9 mouse cellular contexts compared by ENCODE assay signal in genomic region chr1:10942979-10943378, GRCm38 (mm10).
A peak's percentile ranks its signal among the peaks of the same experiment; 100 is the strongest.
DNase-seq lines count a peak whose midpoint lies in the region; ATAC-seq and TF ChIP-seq lines count a peak whose summit lies in the region.
"Had no signal": no experiment of that assay in that cellular context is flagged by ENCODE, and none has a peak within 500 bp of the region (broad histone marks: within the 10 kb centered on the region; RNA-seq: fewer than 3 reads in every experiment).

No protein-coding gene starts in this region.

- 9% methylated on average over 4 of the region's 4 CpGs for WGBS in cerebellum, adult 2 months
- 41% methylated on average over 4 of the region's 4 CpGs for WGBS in hindbrain, postnatal 0 days
- WGBS in hindbrain, embryonic 10.5 days = 57% methylated on average over 4 of the region's 4 CpGs

- no peaks in the 10 kb centered on the region for H3K9me3 ChIP-seq in hindbrain, postnatal 0 days (ENCODE audit: low read length)
- H3K9me3 ChIP-seq in hindbrain, embryonic 10.5 days = no peaks in the 10 kb centered on the region
- H3K9me3 ChIP-seq: limb, embryonic 15.5 days had no signal

- no peak overlapping the region for H3K4me3 ChIP-seq in cerebellum, adult 2 months (replicated peaks; ENCODE audit: insufficient read depth, low read depth, low read length)
- H3K4me3 ChIP-seq in hindbrain, postnatal 0 days (ENCODE audit: low read length) = no peak overlapping the region
- no peak overlapping the region for H3K4me3 ChIP-seq in hindbrain, embryonic 10.5 days
- H3K4me3 ChIP-seq: limb, embryonic 15.5 days had no signal

- no peak overlapping the region for H3K9ac ChIP-seq in hindbrain, postnatal 0 days (replicated peaks; ENCODE audit: low read length)
- H3K9ac ChIP-seq: limb, embryonic 15.5 days had no signal

- TF ChIP-seq CTCF in cerebellum, adult 2 months (IDR thresholded peaks at IDR 0.05; ENCODE audit: borderline replicate concordance, insufficient read depth, low read depth, low read length) = no peak
- TF ChIP-seq CTCF in hindbrain, postnatal 0 days (IDR thresholded peaks at IDR 0.05; ENCODE audit: low read depth) = no peak

- H3K4me2 ChIP-seq in hindbrain, postnatal 0 days (ENCODE audit: low read depth, low read length) = no peak overlapping the region
- H3K4me2 ChIP-seq: limb, embryonic 15.5 days had no signal

- H3K27me3 ChIP-seq in cerebellum, adult 2 months (ENCODE audit: control insufficient read depth, insufficient read depth, low read length) = no peaks in the 10 kb centered on the region
- H3K27me3 ChIP-seq in hindbrain, postnatal 0 days (ENCODE audit: insufficient read depth, low read length) = no peaks in the 10 kb centered on the region
- no peaks in the 10 kb centered on the region for H3K27me3 ChIP-seq in hindbrain, embryonic 10.5 days (ENCODE audit: insufficient read depth, poor library complexity, severe bottlenecking)
- H3K27me3 ChIP-seq: limb, embryonic 15.5 days had no signal

- no peaks in the 10 kb centered on the region for H3K36me3 ChIP-seq in hindbrain, postnatal 0 days (ENCODE audit: insufficient read depth, low read length)
- H3K36me3 ChIP-seq in hindbrain, embryonic 10.5 days = no peaks in the 10 kb centered on the region
- H3K36me3 ChIP-seq: limb, embryonic 15.5 days had no signal

- DNase-seq in cerebellum, adult 2 months = peak; percentile 2 to 5
- no peak for DNase-seq in cerebellum, postnatal 25 days
- DNase-seq in hindbrain, postnatal 0 days (ENCODE audit: low spot score) = peak; percentile 18
- no peak for DNase-seq in hindbrain, embryonic 10.5 days (ENCODE audit: low spot score)
- peak; percentile 29 for DNase-seq in lung, postnatal 10 days
- no peak for DNase-seq in lung, postnatal 14 days
- no peak for DNase-seq in thymus, postnatal 36 days

- no peak for TF ChIP-seq POLR2A in cerebellum, adult 2 months (IDR thresholded peaks at IDR 0.05; ENCODE audit: borderline replicate concordance, insufficient read depth, low read length)

- no peak for ATAC-seq in hindbrain, postnatal 0 days
- 0 out of 2 replicates have a peak, but pooled peaks have one; percentile 23 for ATAC-seq in megakaryocyte progenitor cell, adult 5-6 weeks (replicated peaks; ENCODE audit: poor library complexity)

- H3K4me1 ChIP-seq in cerebellum, adult 2 months (ENCODE audit: control insufficient read depth, insufficient read depth, low read length) = no peaks in the 10 kb centered on the region
- no peaks in the 10 kb centered on the region for H3K4me1 ChIP-seq in hindbrain, postnatal 0 days (ENCODE audit: insufficient read depth, low read length)
- peaks cover 3% of the 10 kb centered on the region; the same call in 1 of the 2 replicates for H3K4me1 ChIP-seq in hindbrain, embryonic 10.5 days (replicated peaks)
- H3K4me1 ChIP-seq: limb, embryonic 15.5 days had no signal

- H3K27ac ChIP-seq in cerebellum, adult 2 months (ENCODE audit: insufficient read depth, low read length) = no peak overlapping the region
- no peak overlapping the region for H3K27ac ChIP-seq in hindbrain, postnatal 0 days
- no peak overlapping the region for H3K27ac ChIP-seq in hindbrain, embryonic 10.5 days
- H3K27ac ChIP-seq: limb, embryonic 15.5 days had no signal

Comparison
In these comparisons a context has a peak if more than half of its experiments do, and no peak if none do; other contexts are left out.
1. DNase-seq: peak in cerebellum, adult 2 months (2 of 2), hindbrain, postnatal 0 days (single experiment) and lung, postnatal 10 days (single experiment); none in cerebellum, postnatal 25 days (0 of 2), hindbrain, embryonic 10.5 days (single experiment), lung, postnatal 14 days (single experiment) and thymus, postnatal 36 days (0 of 2).